Mouse (Mus musculus) embryonic facial prominence, embryonic 11.5 days (tissue): ENCODE results near the gene Podnl1. TPM values are rescaled to one million over a fixed set of nuclear protein-coding genes. Genes with fewer than 3 reads are reported as not detected.
A peak's percentile ranks its signal among the peaks of the same experiment; 100 is the strongest.

ENCODE experiments used
- ATAC-seq: fragments of 200-750 bp; cut with Nextera tagmentation; replicated peaks from 2 replicates; pipeline ENCODE4 v1.8.0; 2017; ENCODE audit warnings: low read depth; ENCODE audit not compliant: insufficient number of reproducible peaks, low FRiP score, low TSS enrichment
- DNase-seq: peaks from one replicate; pipeline ENCODE4 v3.0.0-alpha.2; 2015; ENCODE audit warnings: low spot score
- H3K27ac ChIP-seq: fragments of 300-500 bp; sonication (generic); replicated peaks from 2 replicates; pipeline ENCODE4 v1.5.1; 2014; ENCODE audit warnings: mild to moderate bottlenecking, low read depth, low read length, control low read depth
- H3K27me3 ChIP-seq: fragments of 300-500 bp; sonication (generic); 2 replicates; pipeline ENCODE4 v1.6.1; 2014; ENCODE audit warnings: mild to moderate bottlenecking, low read length, moderate library complexity, mixed read lengths; ENCODE audit not compliant: control insufficient read depth, insufficient read depth
- H3K36me3 ChIP-seq: fragments of 300-500 bp; sonication (generic); replicated peaks from 2 replicates; pipeline ENCODE4 v1.6.1; 2014; ENCODE audit warnings: low read depth, mild to moderate bottlenecking, low read length, moderate library complexity, mixed read lengths; ENCODE audit not compliant: control insufficient read depth, insufficient read depth
- H3K4me1 ChIP-seq: fragments of 300-500 bp; sonication (generic); 2 replicates; pipeline ENCODE4 v1.6.1; 2014; ENCODE audit warnings: low read length, mixed read lengths; ENCODE audit not compliant: control insufficient read depth, insufficient read depth
- H3K4me2 ChIP-seq: fragments of 300-500 bp; sonication (generic); 2 replicates; pipeline ENCODE4 v1.6.1; 2014; ENCODE audit warnings: low read depth, mild to moderate bottlenecking, control low read depth, low read length, moderate library complexity
- H3K4me3 ChIP-seq: fragments of 300-500 bp; sonication (generic); 2 replicates; pipeline ENCODE4 v1.5.1; 2014; ENCODE audit warnings: low read depth, low read length, control low read depth
- H3K9ac ChIP-seq: fragments of 300-500 bp; sonication (generic); replicated peaks from 2 replicates; pipeline ENCODE4 v1.6.1; 2014; ENCODE audit warnings: mild to moderate bottlenecking, control low read depth, low read length
- H3K9me3 ChIP-seq: fragments of 300-500 bp; sonication (generic); replicated peaks from 2 replicates; pipeline ENCODE4 v1.6.1; 2016; ENCODE audit warnings: mild to moderate bottlenecking, low read length, inconsistent platforms, mixed read lengths; ENCODE audit not compliant: control insufficient read depth
- WGBS: fragments of 180-500 bp; shearing (Covaris S2); extraction: QIAGEN DNeasy Blood & Tissue Kit; methylation state at CpG from one replicate; pipeline ENCODE4 v1.1.7; 2014; 5-methylcytosine and 5-hydroxymethylcytosine counted together
- polyA plus RNA-seq: library from polyadenylated mRNA; unstranded; fragments of >200 nt; fragmentation: Nextera tagmentation; extraction: Ambion mirVana; gene quantifications from 2 replicates; pipeline ENCODE4 v1.2.1, GENCODE M21; 2014

Gene Podnl1
- polyA plus RNA-seq, 1 experiment from 2014 or later = not detected

DNA sequence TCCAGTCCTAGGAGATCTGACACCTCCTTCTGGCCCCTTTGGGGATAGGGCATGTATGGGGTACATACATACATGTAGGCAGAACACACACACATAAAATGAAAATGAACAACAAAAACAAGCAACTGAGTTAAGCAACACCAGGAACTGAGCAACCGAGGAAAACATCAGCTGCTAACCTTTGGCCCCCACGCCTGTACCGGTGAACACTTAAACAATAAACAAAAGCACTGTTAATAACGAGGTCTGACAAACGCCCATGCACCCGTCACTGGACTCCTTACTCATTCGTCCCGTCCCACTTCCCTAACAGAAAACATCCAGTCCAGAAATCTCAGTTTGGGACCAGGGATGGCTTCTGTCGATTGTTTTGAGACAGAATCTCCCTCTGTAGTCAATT lies 36.5 kb upstream of the Podnl1 start:
- no peak for DNase-seq
- no peak for ATAC-seq
- no peak overlapping the region for H3K9ac ChIP-seq
- H3K9me3 ChIP-seq = no peaks in the 10 kb centered on the region
- H3K36me3 ChIP-seq = peaks cover 8% of the 10 kb centered on the region
- no peak overlapping the region for H3K4me3 ChIP-seq
- no peak overlapping the region for H3K27ac ChIP-seq
- WGBS = 75% methylated on average over 9 of the region's 9 CpGs
- H3K4me2 ChIP-seq = no peak overlapping the region
- H3K4me1 ChIP-seq = no peaks in the 10 kb centered on the region
- H3K27me3 ChIP-seq = no peaks in the 10 kb centered on the region

DNA sequence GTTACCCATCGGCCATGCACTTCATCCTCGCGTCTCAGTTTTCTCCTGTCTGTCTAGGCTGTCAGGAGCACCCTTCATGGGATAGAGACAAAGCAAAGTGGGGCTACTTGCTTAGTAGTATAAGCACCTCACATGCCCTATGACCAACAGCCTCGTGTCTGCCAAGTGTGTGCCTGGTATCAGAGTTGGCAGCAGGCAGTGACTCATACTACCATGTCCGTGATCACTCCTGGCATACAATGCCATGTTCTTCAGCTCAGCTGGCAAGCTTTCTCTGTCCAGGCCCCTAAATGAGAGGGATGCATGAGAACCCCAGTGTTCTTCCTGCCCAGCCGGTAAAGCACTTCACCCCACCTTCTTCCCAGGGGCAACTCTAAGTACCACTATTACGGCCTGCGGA lies 35.2 kb upstream of the Podnl1 start:
- ATAC-seq (no peak), DNase-seq (no peak)
- H3K4me3 ChIP-seq = no peak overlapping the region
- no peaks in the 10 kb centered on the region for H3K4me1 ChIP-seq
- H3K27me3 ChIP-seq = no peaks in the 10 kb centered on the region
- H3K4me2 ChIP-seq = no peak overlapping the region
- no peaks in the 10 kb centered on the region for H3K9me3 ChIP-seq
- 91% methylated on average over 8 of the region's 8 CpGs for WGBS
- H3K9ac ChIP-seq = no peak overlapping the region
- peaks cover 8% of the 10 kb centered on the region for H3K36me3 ChIP-seq
- no peak overlapping the region for H3K27ac ChIP-seq

- Histone ChIP-seq H3K9me3 (no peaks in the 10 kb centered on the region), H3K36me3 (peaks cover 13% of the 10 kb centered on the region)
- WGBS = 71% methylated on average over 8 of the region's 8 CpGs
These were observed 29.7 kb upstream of the Podnl1 start for GRCm38 (mm10) chr8:84096061-84096460.

GRCm38 (mm10) chr8:84098376-84098775 lies 27.4 kb upstream of the Podnl1 start:
- ATAC-seq (no peak), DNase-seq (no peak)
- Histone ChIP-seq H3K4me1 (peaks cover 2% of the 10 kb centered on the region; the same call in 1 of the 2 replicates), H3K27me3 (no peaks in the 10 kb centered on the region), H3K36me3 (peaks cover 10% of the 10 kb centered on the region), H3K4me2 (no peak overlapping the region), H3K4me3 (no peak overlapping the region), H3K9me3 (no peaks in the 10 kb centered on the region), H3K27ac (no peak overlapping the region), H3K9ac (no peak overlapping the region)
- WGBS = 96% methylated on average over 7 of the region's 7 CpGs

More at GRCm38 (mm10) chr8:84096061-84096460, 29.7 kb upstream of the Podnl1 start:
- Histone ChIP-seq H3K27ac (no peak overlapping the region), H3K27me3 (no peaks in the 10 kb centered on the region), H3K4me1 (no peaks in the 10 kb centered on the region), H3K4me2 (no peak overlapping the region), H3K9ac (no peak overlapping the region), H3K4me3 (no peak overlapping the region)
- DNase-seq = no peak
- no peak for ATAC-seq

DNA sequence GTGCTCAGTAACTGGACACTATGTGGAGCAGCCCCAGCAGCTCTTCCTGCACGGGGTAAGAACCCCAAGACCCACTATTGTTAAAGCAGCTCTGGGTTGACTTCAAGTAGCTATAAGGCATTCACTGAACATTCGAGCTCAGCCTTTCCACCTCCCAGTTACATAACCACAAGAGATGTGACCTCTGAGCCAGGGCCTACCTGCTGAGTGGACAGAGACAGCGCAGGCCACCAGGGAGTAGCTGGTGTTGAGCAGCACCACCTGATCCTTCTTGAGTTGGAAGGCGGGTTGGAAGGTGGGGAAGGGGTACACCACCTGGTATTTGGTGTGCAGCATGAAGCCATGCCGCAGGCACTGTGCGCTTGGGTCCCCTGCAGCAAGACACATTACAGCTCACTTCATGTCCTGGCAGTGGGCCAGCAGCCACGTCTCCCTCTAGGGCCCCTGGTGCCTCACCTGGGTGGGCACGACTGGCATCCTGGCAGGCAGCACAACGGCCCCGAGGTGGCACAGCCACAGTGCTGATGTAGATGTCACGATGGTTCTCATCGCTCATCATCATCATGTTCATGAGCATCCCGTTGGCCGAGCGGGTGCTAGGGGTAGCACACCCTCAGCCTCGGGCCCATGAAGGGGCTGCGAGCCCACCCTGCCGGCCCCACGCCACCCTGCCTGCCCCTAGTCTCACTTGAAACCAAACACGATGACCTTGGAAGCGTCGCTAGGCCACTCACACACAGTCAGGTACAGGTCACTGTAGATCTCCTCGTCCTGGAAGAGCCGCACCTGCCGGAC lies 24.1 kb upstream of the Podnl1 start:
- no peaks in the 10 kb centered on the region for H3K9me3 ChIP-seq
- 93% methylated on average over 25 of the region's 25 CpGs for WGBS
- peaks cover 10% of the 10 kb centered on the region for H3K36me3 ChIP-seq
- ATAC-seq (no peak), DNase-seq (no peak)
- no peak overlapping the region for H3K4me2 ChIP-seq
- no peak overlapping the region for H3K9ac ChIP-seq
- H3K4me3 ChIP-seq = no peak overlapping the region
- peaks cover 4% of the 10 kb centered on the region; the same call in 1 of the 2 replicates for H3K4me1 ChIP-seq
- no peaks in the 10 kb centered on the region for H3K27me3 ChIP-seq
- H3K27ac ChIP-seq = no peak overlapping the region

DNA sequence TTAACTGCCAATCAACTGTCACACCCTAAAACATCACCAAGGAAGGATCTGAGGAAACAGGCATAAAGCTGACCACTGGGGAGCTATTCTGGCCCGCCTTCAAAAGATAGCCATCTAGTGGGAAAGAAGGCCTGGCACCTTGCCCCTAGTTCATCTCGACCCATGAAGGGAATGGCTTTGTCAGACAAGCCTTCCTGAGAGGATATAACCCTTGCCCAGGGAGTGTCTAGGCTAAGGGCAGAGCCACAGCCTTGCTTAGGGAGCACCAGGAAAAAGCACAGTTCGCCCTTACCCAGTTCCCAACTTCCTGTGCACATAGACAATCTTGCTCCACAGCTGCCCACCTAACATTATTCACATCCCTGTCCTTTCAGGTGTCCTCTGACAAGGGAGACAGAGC lies 22.2 kb upstream of the Podnl1 start:
- Histone ChIP-seq H3K9ac (peak overlapping the region; percentile 90), H3K27ac (no peak overlapping the region), H3K9me3 (no peaks in the 10 kb centered on the region), H3K4me2 (peak overlapping the region; percentile 66), H3K4me1 (peaks cover 4% of the 10 kb centered on the region; the same call in 1 of the 2 replicates), H3K27me3 (no peaks in the 10 kb centered on the region), H3K36me3 (0 out of 2 replicates have a peak, but pooled peaks cover 2% of the 10 kb centered on the region), H3K4me3 (peak overlapping the region; percentile 69)
- 63% methylated on average over 3 of the region's 3 CpGs for WGBS
- ATAC-seq (no peak), DNase-seq (no peak)

GRCm38 (mm10) chr8:84104221-84104620 lies 21.6 kb upstream of the Podnl1 start:
- Histone ChIP-seq H3K27ac (peak overlapping the region; percentile 89), H3K27me3 (no peaks in the 10 kb centered on the region), H3K36me3 (no peaks in the 10 kb centered on the region), H3K4me1 (peaks cover 4% of the 10 kb centered on the region; the same call in 1 of the 2 replicates), H3K9me3 (no peaks in the 10 kb centered on the region), H3K9ac (peak overlapping the region; percentile 90), H3K4me2 (peak overlapping the region; percentile 66), H3K4me3 (peak overlapping the region; percentile 69)
- ATAC-seq = peak; percentile 83
- 1% methylated on average over 25 of the region's 29 CpGs for WGBS
- DNase-seq = peak; percentile 80
